Mouse (Mus musculus) layer of hippocampus, postnatal 14 days (tissue): ENCODE data around the gene Rbpms2. TPM values are rescaled to one million over a fixed set of nuclear protein-coding genes. Genes with fewer than 3 reads are reported as not detected.
"Not testable (repeated sequence)": the region's sequence is repeated elsewhere in the genome, so short reads cannot be mapped to it uniquely, and the experiment has no call there.

ENCODE experiments used
- DNase-seq, 2 experiments: peaks; one replicate each; pipeline ENCODE4 v3.0.0; 2021 to 2022; ENCODE audit warnings: low spot score in 2 of 2, mixed read lengths in 1 of 2
- total RNA-seq, 2 experiments: library from RNA; stranded (reverse); gene quantifications; 2 replicates each; pipeline ENCODE4 v1.2.3; 2021

Rbpms2 gene
- total RNA-seq, 2 experiments from 2014 or later: 2.1 to 2.3 TPM

DNA sequence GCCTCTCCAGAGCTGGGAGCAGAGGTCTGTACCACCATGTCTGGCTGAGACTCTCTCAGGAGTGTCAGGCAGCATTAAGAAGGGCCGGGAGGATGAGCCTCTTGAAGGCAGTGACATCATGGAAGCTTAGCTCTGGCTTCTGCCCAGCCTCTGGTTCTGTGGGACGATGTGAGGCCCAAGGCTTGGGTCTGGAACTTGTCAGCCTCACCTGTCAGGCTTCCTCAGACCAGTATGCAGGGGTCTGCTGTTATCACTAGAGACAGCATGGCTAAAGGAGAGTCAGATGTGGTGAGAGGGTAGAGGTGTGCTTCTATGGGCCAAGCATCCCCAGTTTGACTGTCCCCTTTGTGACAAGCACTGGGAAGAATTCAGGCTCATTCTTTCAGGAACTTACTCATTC lies 16.4 kb upstream of the Rbpms2 start:
- no peak for DNase-seq

DNA sequence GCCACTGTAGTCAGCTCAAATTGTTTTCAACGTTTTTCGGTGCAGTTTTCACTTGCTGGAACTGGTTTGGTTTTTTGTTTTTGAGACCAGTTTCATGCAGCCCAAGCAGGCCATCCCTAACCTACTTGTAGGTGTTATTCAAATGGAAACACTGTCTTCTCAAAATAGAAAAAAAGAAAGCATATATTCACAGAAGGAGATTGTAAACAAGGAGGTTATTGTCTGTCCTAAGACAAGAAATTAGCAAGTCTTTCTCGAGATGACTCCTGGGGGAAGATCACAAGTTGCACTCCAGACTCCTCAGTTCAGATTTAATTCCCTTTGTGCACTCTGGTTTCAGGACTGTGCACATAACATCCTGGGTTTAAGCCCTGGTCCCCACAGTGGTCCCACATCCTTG lies 10.1 kb upstream of the Rbpms2 start:
- DNase-seq: no peak

DNA sequence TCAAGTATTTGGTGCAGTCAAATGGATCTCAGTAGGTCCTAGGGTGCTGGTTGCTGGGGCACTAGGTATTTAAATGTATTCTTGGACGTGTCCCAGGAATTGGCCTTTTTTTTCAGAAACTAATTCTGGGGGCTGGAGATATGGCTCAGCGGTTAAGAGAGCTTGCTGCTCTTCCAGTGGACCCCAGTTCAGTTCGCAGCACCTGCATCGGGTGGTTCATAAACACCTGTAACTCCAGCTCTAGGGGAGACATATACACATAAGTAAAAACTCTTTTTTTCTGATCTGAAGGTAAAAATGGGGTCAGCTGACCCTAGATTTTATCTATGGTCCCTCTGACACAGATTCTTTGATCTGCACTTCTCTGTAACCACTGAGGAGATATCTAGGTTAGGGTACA lies 8.3 kb upstream of the Rbpms2 start:
- DNase-seq: no peak

DNA sequence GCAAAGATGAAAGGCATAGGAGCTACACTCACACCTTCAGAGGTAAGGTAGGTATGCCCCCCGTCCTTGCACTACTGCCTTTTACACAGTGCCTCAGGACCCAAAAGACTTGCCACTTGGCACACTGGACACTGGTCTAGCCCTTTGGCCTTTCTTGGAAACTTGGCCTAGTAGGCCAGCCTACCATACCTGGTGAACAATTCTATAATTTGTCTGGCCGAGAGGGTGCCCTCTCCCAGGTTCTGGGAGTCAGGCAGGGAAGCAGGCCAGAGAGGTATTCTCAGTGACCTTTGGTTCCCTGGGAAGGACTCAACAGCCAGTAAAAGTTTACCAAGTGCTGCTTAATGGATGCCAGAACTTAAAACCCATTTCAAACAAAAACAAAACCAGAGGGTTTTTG lies 7.8 kb upstream of the Rbpms2 start:
- DNase-seq: no peak

- DNase-seq: no peak
Observed at GRCm38 (mm10) chr9:65622826-65623225, 6.6 kb upstream of the Rbpms2 start.

GRCm38 (mm10) chr9:65624266-65624665 lies 5.2 kb upstream of the Rbpms2 start:
- no peak for DNase-seq

- DNase-seq: peak in 1 of 2 experiments; percentile 5
Observed at GRCm38 (mm10) chr9:65629767-65630630, 551 bp downstream of the Rbpms2 start.

- no peak for DNase-seq
Observed at GRCm38 (mm10) chr9:65630631-65631353, 1.3 kb downstream of the Rbpms2 start.

DNA sequence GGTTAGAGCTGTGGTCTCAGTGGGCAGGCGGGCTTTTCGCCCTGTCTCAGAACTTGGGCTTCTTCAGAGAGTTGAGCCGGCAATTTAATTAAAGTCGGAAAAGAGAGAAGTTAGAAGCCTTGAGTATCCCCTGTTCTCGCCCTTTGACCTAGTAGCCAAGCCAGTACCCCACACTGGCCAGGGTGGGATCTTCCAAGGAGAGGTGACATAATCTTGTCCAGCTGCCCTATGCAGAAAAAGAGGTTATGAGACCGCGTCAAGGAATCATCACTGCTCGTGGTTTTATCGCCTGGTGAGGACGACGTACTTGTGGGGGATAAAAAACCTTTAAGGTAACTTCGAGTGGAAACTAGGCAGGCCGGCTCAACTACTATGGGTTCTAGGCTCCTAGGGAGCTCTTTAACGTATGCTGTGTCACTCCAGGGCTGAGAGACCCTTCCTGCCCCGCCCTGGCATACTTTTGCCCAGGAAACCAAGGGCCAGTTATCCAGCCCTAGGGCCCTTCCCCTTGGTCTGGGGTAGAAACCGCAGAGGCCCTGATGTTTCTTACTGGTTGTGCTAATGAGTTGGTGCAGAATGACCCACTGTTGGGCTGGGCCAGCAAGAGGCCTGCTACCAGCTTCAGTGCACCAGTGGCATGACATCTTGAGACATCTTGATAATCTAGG lies 2.0 kb downstream of the Rbpms2 start:
- no peak for DNase-seq

DNA sequence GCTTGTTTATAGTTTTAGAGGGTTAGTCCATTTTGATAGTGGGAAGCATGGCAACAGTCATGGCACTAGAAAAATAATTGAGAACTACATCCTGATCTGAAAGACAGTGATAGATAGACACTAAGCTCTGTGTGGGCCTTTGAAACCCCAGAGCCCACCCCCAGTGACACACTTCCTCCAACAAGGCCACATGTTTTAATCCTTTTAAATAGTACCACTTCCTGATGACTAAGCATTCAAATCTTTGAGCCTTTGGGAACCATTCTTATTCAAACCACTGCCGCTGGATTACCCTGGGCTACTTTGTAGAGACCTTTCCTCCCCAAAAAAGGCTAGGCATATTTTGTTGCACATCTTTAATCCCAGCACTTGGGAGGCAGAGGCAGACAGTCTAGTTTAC lies 6.3 kb downstream of the Rbpms2 start:
- no peak for DNase-seq

GRCm38 (mm10) chr9:65636926-65637325 lies 7.5 kb downstream of the Rbpms2 start:
- DNase-seq: no peak

- DNase-seq: no peak
Observed at GRCm38 (mm10) chr9:65639065-65639464, 9.6 kb downstream of the Rbpms2 start.

DNA sequence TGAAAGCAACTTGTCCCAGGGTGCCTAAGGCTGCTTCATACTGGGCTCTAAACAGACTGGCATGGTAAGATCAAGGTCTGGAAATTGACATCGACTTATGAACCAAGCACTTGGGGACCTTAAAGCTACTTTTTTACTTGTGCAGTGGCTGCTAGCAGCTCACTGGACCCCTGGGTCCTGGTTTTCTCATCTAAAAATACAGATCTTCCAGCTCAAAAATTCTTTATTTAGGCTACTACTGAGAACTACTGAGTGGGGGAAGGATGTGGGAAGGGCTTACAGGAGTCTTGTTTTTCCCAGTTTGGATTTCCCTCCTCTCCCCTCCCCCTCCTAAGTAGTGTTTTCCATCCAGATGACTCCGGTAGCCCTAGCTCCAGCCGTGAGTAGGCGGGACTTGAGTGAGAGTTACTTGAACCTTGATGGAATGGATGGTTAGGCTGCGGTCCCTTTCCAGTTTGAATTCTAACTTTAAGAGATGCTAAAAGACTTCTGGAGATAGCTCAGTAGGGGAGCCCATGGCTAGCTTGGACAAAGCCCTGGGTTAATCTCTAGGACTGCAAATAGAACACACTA lies 11.5 kb downstream of the Rbpms2 start:
- no peak for DNase-seq

- DNase-seq: no peak
Observed at GRCm38 (mm10) chr9:65641446-65642052, 12.1 kb downstream of the Rbpms2 start.

DNA sequence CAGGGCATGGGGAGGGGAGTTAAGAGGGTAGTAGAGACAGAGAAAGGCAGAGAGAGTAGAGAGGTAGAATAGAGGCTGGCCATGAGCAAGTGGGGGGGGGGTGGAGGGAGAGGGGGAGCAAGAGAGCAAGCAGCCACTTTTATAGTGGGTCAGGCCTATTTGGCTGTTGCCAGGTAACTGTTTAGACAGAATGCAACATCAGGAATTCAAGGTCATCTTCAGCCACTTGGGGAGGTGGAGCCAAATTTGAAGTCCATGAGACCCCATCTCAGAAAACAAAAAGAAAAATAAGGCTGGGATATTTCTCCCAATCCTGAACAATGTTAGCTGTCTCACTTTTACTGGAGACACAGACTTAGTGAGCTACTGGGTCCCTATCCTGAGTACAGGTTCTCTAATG lies 13.1 kb downstream of the Rbpms2 start:
- no peak for DNase-seq

GRCm38 (mm10) chr9:65644960-65645359 lies 15.5 kb downstream of the Rbpms2 start:
- DNase-seq: no peak

GRCm38 (mm10) chr9:65645984-65646383 lies 16.5 kb downstream of the Rbpms2 start:
- DNase-seq: no peak

DNA sequence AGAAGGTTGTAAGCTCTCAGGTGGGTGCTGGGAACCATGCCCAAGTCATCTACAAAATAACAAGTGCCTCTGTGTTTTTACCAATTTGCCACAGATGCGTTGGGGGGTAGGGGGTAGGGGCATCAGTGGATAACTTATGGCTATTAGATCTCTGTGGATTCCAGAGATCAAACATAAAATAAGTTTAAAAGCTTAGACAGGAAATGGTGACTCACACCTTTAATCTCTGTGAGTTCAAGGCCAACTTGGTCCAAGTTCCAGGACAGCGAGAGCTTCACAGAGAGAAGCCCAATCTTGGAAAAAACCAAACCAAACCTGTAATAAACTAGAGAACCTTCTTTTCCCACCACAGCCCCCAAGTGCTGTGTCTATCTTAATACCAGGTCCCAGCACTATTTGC lies 17.3 kb downstream of the Rbpms2 start:
- no peak for DNase-seq

- no peak for DNase-seq
Observed at GRCm38 (mm10) chr9:65648730-65649129, 19.3 kb downstream of the Rbpms2 start.

DNA sequence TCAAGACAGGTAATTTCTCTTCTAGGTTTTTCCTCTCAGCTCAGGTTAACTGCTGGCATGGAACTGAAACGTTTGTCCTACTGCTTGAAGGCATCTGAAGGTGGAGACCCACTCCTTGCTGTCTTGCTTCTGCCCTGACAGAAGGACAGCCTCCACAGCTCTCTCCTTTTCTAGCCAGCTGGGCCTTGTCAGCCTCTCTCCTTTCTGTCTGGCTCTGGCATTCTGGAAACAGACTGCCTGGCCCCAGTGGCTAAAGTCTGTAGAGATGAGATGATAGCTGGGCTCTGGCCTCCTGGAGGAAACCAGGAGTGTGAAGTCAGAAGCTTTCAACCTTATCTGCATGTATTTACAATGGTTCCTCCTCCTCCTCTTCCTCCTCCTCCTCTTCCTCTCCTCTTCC lies 20.5 kb downstream of the Rbpms2 start:
- no peak for DNase-seq

DNA sequence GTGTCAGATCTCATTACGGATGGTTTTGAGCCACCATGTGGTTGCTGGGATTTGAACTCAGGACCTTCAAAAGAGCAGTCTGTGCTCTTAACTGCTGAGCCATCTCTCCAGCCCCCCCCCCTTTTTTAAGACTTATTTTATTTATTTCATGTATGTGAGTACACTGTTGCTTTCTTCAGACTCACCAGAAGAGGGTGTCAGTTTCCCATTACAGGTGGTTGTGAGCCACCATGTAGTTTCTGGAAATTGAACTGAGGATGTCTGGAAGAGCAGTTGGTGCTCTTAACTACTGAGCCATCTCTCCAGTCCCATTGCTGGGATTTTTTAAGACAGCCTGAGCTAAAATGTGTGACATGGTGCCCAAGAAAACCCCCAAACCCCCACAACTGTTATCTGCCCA lies 22.5 kb downstream of the Rbpms2 start:
- DNase-seq: not testable (repeated sequence)
